Mouse (Mus musculus) neural tube, embryonic 13.5 days (tissue): ENCODE results near the gene Kpna3. TPM values are rescaled to one million over a fixed set of nuclear protein-coding genes. Genes with fewer than 3 reads are reported as not detected.
"Not testable (repeated sequence)": the region's sequence is repeated elsewhere in the genome, so short reads cannot be mapped to it uniquely, and the experiment has no call there.

Source experiments
- ATAC-seq: fragments of 200-750 bp; cut with Nextera tagmentation; 2 replicates; pipeline ENCODE4 v1.8.0; 2017; ENCODE audit warnings: low read depth, mild to moderate bottlenecking, moderate TSS enrichment, moderate library complexity
- H3K27ac ChIP-seq: fragments of 300-500 bp; sonication (generic); replicated peaks from 2 replicates; pipeline ENCODE4 v1.5.1; 2015; ENCODE audit warnings: moderate library complexity, mild to moderate bottlenecking, inconsistent platforms
- H3K27me3 ChIP-seq: fragments of 300-500 bp; sonication (generic); 2 replicates; pipeline ENCODE4 v1.6.1; 2015; ENCODE audit warnings: mild to moderate bottlenecking, inconsistent platforms
- H3K36me3 ChIP-seq: fragments of 300-500 bp; sonication (generic); 2 replicates; pipeline ENCODE4 v1.6.1; 2015; ENCODE audit warnings: mild to moderate bottlenecking, inconsistent platforms
- H3K4me1 ChIP-seq: fragments of 300-500 bp; sonication (generic); replicated peaks from 2 replicates; pipeline ENCODE4 v1.6.1; 2015; ENCODE audit warnings: inconsistent platforms
- H3K4me2 ChIP-seq: fragments of 300-500 bp; sonication (generic); 2 replicates; pipeline ENCODE4 v1.6.1; 2015; ENCODE audit warnings: inconsistent platforms, mild to moderate bottlenecking, moderate library complexity
- H3K4me3 ChIP-seq: fragments of 300-500 bp; sonication (generic); 2 replicates; pipeline ENCODE4 v1.5.1; 2015; ENCODE audit warnings: mild to moderate bottlenecking, inconsistent platforms
- H3K9ac ChIP-seq: fragments of 300-500 bp; sonication (generic); 2 replicates; pipeline ENCODE4 v1.6.1; 2015; ENCODE audit warnings: moderate library complexity, mild to moderate bottlenecking, inconsistent platforms
- H3K9me3 ChIP-seq: fragments of 300-500 bp; sonication (generic); 2 replicates; pipeline ENCODE4 v1.6.1; 2016; ENCODE audit warnings: inconsistent platforms
- WGBS: fragments of 180-500 bp; shearing (Covaris S2); methylation state at CpG from one replicate; pipeline ENCODE4 v1.1.7; 2015; 5-methylcytosine and 5-hydroxymethylcytosine counted together
- polyA plus RNA-seq: library from polyadenylated mRNA; unstranded; fragments of >200 nt; fragmentation: Nextera tagmentation; extraction: Ambion mirVana; gene quantifications from 2 replicates; pipeline ENCODE4 v1.2.1, GENCODE M21; 2015

Kpna3 gene
- polyA plus RNA-seq, 1 experiment from 2014 or later: 73.2 TPM

DNA sequence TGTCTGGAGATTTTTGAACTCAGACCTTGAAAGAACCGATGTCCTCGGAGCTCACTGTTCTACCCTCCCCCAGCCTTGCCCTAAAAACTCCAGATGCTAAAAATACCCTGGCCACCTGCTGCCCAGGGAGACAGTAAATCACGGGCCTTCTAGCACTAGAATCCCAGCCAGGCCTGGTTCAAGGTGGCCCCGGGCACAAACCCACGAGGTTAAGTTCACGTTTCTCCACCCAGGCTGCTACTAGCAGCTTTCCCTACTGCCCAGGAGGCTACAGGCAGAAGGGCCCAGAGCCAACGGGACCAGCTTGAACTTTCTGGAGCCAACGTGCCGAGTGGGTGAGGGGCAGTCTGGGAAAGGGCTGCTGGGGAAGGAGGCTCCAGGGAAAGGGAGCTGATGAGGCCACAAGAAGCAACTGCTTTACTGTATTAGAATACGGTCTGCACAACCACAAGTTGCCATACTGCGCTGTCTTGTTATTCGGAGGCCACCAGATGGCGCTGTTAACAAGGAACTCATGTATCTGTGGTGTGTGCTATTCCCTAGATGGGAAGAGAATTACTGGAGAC lies 108.6 kb downstream of the Kpna3 start:
- no peak overlapping the region for H3K9ac ChIP-seq
- H3K4me3 ChIP-seq: no peak overlapping the region
- peak overlapping the region; percentile 74 for H3K27ac ChIP-seq
- H3K27me3 ChIP-seq: no peaks in the 10 kb centered on the region
- peaks cover 17% of the 10 kb centered on the region for H3K4me1 ChIP-seq
- H3K9me3 ChIP-seq: no peaks in the 10 kb centered on the region
- no peaks in the 10 kb centered on the region for H3K36me3 ChIP-seq
- WGBS: 16% methylated on average over 13 of the region's 13 CpGs
- ATAC-seq: peak; percentile 78
- H3K4me2 ChIP-seq: peak overlapping the region; percentile 35

DNA sequence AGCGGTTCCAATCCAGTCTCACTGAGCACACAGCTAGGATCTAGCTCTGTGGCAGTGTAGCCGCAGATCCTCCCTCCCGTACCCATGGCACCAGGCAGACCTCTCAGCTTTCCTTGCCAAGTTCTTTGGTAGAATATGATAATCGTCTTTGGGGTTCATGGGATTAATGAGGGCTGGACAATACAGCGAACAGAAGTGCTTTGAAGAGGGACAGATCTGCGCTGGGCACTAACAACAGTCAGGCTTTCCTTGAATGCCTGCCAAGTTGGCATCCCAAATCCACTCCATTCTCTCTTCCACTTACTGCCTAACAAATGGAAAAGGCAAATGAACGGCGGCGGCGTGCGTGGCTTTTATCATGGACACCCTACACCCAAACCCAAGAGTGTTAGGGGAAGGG lies 109.1 kb downstream of the Kpna3 start:
- H3K36me3 ChIP-seq: no peaks in the 10 kb centered on the region
- H3K9ac ChIP-seq: 0 out of 2 replicates have a peak overlapping the region, but pooled peaks have one; percentile 23
- H3K4me2 ChIP-seq: peak overlapping the region; percentile 35
- ATAC-seq: peak; percentile 59
- no peaks in the 10 kb centered on the region for H3K27me3 ChIP-seq
- peaks cover 17% of the 10 kb centered on the region for H3K4me1 ChIP-seq
- H3K9me3 ChIP-seq: no peaks in the 10 kb centered on the region
- no peak overlapping the region for H3K4me3 ChIP-seq
- H3K27ac ChIP-seq: peak overlapping the region; percentile 74
- WGBS: 55% methylated on average over 11 of the region's 11 CpGs

DNA sequence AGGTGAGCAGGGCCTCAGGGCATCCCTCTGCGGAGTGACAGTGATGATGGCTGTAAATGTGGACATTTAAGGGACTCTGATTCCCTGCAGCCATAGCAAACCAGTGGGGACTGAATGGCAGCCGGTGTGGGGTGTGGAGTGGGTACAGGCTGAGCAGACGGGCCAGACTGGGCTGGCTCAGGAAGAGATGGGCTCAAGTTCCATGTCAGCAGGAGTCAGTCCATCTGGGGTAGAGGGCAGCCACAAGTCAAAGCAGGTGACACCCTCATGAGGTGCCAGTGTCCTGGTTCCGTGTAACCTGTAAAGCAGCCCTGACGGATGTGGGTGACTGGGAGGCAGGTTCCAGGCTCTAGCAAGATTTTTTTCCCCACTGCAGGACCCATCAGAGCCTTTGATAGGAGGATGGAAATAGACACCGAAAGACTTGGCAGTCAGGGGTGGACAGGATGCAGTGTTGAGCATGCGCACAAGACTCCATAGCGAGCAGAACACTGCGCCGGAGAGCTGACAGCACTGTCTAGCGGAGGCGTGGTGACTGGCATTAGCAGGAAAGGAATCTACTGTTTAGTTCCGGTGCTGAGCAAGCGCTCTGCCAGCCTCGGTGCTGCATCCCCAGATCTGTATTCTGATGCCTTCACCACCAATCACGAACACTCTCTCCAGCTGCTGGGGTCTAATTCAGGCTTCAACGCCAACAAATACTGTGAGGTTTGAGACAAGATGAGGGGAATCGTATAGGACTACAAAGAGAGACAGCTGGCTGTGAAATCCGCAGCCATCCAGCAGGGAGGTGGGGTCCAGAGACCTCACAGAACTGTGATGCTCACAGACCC lies 111.8 kb downstream of the Kpna3 start:
- 36% methylated on average over 19 of the region's 19 CpGs for WGBS
- ATAC-seq: peak; percentile 85
- peaks cover 4% of the 10 kb centered on the region; the same call in 1 of the 2 replicates for H3K9me3 ChIP-seq

DNA sequence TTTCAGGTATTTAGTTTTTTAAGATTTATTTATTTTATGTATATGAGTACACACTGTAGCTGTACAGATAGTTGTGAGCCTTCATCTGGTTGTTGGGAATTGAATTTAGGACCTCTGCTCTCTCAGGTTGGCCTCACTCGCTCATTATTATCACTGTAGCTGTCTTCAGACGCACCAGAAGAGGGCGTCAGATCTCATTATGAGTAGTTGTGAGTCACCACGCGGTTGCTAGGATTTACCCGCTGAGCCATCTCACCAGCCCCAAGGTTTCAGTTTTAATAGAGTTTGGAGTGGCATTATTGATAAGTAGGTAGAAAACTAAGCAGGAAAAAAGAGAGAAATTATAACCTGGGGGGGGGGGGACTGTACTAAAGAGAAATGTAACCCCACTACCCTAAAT lies 112.7 kb downstream of the Kpna3 start:
- not testable (repeated sequence) for H3K36me3 ChIP-seq, ATAC-seq, H3K27me3 ChIP-seq, H3K4me3 ChIP-seq, H3K9ac ChIP-seq, H3K4me2 ChIP-seq, H3K27ac ChIP-seq
- Histone ChIP-seq H3K4me1 (peaks cover 17% of the 10 kb centered on the region), H3K9me3 (peaks cover 11% of the 10 kb centered on the region)
- WGBS: 23% methylated on average over 6 of the region's 6 CpGs

More for the DNA sequence above, 111.8 kb downstream of the Kpna3 start:
- Histone ChIP-seq H3K4me2 (peak overlapping the region; percentile 55), H3K27ac (peak overlapping the region; percentile 79), H3K4me1 (peaks cover 17% of the 10 kb centered on the region), H3K4me3 (peak overlapping the region; percentile 29), H3K36me3 (no peaks in the 10 kb centered on the region), H3K9ac (peak overlapping the region; percentile 67), H3K27me3 (no peaks in the 10 kb centered on the region)

DNA sequence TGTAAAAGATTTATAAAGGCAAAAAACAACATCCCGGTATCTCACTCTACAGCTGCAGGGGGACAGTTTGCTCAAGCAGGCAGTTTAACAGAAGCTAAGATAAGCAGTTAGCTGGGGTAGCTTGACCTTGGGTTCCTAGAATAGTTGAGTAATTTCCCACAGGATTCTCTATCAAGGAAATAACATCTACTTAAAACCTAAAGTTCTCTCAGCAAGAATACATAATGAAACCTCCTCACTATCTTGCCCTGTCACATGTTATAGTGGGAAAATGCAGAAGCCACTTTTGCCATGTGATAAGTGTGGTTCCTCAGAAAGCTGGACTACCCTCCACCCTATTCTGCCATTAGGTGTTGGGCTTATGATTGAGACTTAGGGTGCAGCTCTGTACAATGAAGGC lies 116.9 kb downstream of the Kpna3 start:
- peaks cover 4% of the 10 kb centered on the region; the same call in 1 of the 2 replicates for H3K4me1 ChIP-seq
- 94% methylated on average over 1 of the region's 1 CpGs for WGBS
- no peak overlapping the region for H3K27ac ChIP-seq
- peaks cover 11% of the 10 kb centered on the region for H3K9me3 ChIP-seq
- ATAC-seq: no peak
- H3K36me3 ChIP-seq: no peaks in the 10 kb centered on the region
- H3K4me2 ChIP-seq: no peak overlapping the region
- H3K27me3 ChIP-seq: no peaks in the 10 kb centered on the region
- no peak overlapping the region for H3K4me3 ChIP-seq
- H3K9ac ChIP-seq: no peak overlapping the region

DNA sequence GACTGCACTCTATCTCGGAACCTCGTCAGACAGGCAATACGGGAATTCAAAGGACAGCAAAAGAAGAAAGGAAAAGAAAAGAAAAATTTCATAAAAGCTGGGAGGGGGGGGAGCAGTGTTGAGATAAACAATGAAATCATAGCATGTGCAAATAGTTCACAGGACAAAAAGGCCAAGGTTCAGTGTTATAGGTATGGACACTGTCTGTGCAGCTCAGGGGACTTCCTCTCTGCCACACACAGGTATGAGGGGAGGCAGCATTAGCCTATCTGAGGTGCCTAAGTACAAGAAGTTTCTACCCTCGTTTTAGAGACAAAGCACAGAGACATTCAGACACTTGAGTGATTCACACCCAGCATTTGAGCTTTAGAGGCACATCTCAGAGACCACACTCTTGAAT lies 118.5 kb downstream of the Kpna3 start:
- no peak for ATAC-seq
- Histone ChIP-seq H3K36me3 (no peaks in the 10 kb centered on the region), H3K27me3 (no peaks in the 10 kb centered on the region), H3K9me3 (peaks cover 11% of the 10 kb centered on the region), H3K9ac (no peak overlapping the region), H3K4me1 (no peaks in the 10 kb centered on the region), H3K27ac (no peak overlapping the region), H3K4me3 (no peak overlapping the region), H3K4me2 (no peak overlapping the region)
- 90% methylated on average over 4 of the region's 4 CpGs for WGBS

DNA sequence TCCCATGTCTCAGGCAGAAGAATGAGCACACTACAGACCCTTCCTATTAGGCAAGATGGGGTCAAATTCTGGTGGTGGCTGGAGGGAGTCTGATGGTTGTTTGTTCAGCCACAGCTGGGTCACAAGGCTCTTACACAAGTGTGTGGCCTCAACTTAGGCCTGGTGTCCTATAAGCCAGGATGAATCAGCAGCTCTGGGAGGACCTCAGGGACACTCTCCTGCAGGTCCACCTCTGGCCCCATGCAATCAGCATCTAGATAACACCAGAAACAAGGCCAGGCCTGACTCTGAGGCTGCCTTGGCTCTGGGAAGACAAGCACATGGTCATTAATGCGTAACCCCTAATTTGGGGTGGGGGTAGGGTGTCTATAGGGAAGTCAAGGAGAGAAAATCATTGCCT lies 118.9 kb downstream of the Kpna3 start:
- peaks cover 11% of the 10 kb centered on the region for H3K9me3 ChIP-seq
- no peaks in the 10 kb centered on the region for H3K36me3 ChIP-seq
- H3K4me2 ChIP-seq: no peak overlapping the region
- no peak overlapping the region for H3K9ac ChIP-seq
- no peak overlapping the region for H3K27ac ChIP-seq
- no peak for ATAC-seq
- no peaks in the 10 kb centered on the region for H3K4me1 ChIP-seq
- WGBS: 88% methylated on average over 1 of the region's 1 CpGs
- H3K4me3 ChIP-seq: no peak overlapping the region
- H3K27me3 ChIP-seq: no peaks in the 10 kb centered on the region

DNA sequence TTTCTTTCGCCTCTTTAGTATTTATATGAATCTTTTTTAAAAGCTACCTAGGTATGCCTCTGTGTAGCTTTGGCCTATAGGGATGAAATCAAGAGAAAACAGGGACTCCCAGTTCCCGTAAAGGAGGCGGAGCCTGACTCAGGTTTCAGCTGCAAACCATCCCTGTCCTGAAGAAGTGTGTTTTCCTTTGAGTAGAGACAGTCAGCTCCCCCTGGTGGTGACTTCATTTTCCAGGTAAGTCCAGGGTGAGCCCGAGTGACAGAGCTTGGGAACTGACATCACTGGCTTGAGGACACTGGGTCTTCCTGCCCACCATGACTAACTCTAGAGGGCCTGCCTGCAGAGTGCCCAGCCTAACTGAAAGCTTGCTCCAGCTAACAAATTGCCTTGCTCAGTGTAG lies 122.8 kb downstream of the Kpna3 start:
- H3K4me1 ChIP-seq: no peaks in the 10 kb centered on the region
- no peak overlapping the region for H3K9ac ChIP-seq
- no peaks in the 10 kb centered on the region for H3K36me3 ChIP-seq
- H3K4me3 ChIP-seq: no peak overlapping the region
- H3K9me3 ChIP-seq: no peaks in the 10 kb centered on the region
- WGBS: 35% methylated on average over 4 of the region's 4 CpGs
- ATAC-seq: peak; percentile 32; the same call in 1 of the 2 replicates
- H3K27me3 ChIP-seq: no peaks in the 10 kb centered on the region
- no peak overlapping the region for H3K4me2 ChIP-seq
- H3K27ac ChIP-seq: no peak overlapping the region

Other genes with a start within 250 kb of the Kpna3 start
- 0.67 and 1.5 TPM in 2 replicates for gene Sgcg, start 181.4 kb downstream of the Kpna3 start, polyA plus RNA-seq
- 0.17 and 0.59 TPM in 2 replicates for gene Arl11, start 130.1 kb downstream of the Kpna3 start, polyA plus RNA-seq
- gene Ebpl, start 79.4 kb downstream of the Kpna3 start, polyA plus RNA-seq: 9.1 and 11.7 TPM in 2 replicates
- 43.2 and 47.0 TPM in 2 replicates for gene Spryd7, start 117.0 kb upstream of the Kpna3 start, polyA plus RNA-seq
- 58.9 and 59.0 TPM in 2 replicates for gene Trim13, start 158.4 kb upstream of the Kpna3 start, polyA plus RNA-seq
- gene Kcnrg, start 167.6 kb upstream of the Kpna3 start, polyA plus RNA-seq: 3.2 and 3.3 TPM in 2 replicates